Mouse (Mus musculus): Measurements from ENCODE around the gene Auts2.

Auts2 gene

DNA sequence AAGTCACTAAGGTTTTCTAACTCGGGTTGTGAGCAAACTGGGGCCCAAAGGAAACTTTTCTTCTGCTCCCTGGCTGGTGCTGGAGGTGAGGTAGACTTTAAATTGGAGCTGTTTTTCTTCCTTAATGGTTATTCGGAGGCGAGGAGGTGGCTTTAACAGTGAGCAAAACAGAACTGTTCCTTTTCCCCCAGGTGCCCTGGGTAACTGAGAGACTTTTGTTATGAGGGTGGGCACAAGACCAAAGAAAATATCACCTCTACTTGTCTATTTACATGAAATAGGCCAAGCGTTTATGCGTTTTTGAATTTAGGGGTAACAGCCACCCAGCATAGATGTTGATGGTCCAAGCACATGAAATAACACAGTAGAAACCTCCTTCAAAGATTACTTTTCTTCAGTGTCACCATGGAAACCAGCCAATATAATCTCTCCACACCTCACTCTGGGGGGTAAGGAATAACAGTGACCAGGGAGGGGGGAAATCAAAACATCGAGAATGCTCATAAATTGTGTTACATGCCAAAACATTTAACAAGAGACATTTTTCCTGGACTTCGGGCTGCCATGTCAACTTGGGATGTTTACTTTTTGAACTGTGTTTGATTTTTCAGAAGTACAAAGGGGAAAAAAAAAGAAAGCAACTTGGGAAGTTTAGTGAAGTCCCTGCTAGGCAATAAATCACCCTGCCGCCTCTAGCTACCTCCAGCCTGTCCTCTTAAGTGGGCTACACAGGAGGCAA is 832.2 kb downstream of the Auts2 start:
- DNase-seq: no peak

DNA sequence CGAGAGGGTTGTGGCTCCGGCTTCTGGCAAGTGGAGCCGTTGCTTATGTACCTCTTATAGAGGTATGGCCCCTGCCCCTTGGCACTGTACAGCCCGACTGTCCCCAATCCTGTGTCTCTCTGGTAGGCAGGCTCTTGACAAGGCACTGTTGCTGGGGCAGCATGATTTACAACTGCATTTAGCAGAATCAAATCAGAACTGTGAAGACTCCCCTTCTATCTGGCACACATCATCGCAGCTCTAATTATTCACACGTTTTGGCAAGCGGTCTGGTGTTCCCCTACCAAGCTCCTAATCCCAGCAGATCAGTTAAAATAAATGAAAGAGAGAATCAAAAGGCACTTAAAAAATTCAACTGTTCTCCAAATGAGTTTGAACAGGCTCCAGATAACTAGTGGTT is 835.7 kb downstream of the Auts2 start:
- DNase-seq: no peak

DNA sequence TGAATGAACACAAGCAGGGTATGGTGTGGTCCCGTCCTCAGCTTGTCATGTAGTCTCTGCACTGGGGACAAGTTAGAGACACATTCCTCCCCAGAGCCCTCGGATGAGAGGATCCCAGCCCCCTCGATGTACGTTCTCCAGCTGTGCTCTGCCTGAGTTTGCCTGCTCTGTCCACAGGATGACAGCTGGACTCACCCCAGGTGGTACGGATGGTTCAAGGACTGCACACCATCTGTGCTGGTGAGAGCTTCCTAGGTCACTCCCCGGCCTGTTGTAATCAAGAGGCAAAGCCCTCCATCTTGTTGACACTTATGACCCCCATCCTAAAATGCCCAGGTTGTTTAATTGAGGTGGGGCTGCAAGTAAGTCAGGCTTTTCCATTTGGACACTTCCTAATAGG is 839.4 kb downstream of the Auts2 start:
- no peak for DNase-seq

DNA sequence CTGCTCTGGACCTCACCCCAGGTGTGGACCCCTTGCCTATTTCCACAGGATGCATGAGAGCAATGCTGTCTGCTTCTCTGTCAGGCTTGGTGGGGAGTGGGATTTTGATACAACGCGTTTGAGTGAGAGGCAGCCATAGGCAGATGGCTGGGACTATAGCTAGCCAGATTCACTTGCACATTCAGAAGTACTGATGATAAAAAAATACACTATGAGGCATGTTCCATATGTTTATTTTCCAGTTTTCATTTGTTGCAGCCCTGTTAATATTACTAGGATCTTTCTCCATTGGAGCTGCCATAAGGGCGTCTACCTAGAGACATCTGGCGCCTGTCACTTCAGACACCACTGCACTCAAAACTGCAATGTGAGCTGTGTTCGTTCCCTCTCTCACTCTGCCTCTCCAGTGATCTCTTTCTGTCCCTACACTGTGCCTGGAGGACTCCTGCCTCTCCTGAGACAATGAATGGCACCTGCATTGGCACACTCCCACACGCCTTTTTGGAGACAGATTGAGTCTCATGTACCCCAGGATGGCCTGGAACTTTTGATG is 840.2 kb downstream of the Auts2 start:
- DNase-seq: no peak

DNA sequence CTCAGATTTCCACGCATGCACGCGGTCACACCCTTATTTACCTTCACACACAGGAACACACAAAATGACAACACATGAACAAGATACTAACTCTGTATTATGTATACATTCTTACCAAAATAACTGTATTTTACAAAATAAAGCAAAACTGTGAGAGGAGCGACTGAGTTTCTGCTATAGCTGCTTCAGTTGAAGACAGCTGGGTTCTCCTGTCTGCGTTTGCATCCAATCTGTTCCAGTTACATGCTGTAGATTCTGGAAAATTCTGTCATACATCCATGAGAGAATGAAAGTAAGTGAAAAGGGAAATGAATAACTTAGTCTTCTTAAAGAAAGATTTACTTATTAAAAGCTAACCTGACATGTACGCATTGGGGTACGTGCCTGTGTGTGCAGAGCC is 844.2 kb downstream of the Auts2 start:
- DNase-seq: no peak

DNA sequence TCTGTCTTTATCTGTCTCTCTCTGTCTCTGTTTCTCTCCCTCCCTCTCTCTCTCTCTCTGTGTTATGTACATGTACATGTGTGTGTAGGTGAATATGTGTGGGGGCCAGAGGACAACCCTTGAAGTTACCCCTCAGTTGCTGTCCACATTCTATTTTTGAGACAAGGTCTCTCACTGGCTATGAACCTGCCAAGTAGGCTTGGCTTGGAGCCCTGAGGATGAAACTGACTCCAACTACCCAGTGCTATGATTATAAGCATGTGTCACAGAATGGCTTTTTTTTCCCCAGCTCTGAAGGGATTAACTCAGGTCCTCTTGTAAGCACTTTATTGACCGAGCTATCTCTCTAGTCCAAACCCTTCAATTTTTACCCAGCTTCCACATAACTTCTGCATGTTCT is 852.4 kb downstream of the Auts2 start:
- DNase-seq: no peak

DNA sequence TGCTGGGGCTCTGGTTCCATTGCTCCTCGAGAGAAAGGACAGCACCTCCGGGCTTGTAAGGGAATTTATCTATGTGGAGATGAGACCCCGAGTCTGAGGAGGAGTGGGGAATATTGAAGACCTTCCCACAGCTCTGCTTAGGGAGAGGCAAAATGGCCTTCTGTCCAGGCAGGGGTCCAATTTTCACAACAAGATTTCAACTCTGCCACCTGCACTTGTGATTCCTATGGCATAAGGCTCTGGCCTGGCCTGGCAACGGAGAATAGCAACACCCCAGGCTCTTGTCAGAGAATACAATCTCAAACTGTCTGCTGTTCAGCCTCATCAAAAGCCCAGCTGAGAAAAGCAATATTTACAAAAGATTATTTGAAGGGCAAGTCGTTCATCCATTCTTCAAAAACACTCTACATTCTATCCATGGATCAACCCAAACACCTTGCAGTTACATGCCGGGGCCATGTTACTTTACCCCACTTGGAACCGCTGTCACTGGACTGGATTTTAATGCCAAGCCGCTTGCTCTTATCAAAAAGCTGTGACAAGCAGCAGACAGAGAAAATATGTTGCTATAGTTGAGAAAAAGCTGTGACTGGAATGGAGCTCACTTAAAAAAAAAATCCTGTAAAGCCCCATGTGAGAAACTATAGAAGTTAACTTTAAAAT is 856.1 kb downstream of the Auts2 start:
- no peak for DNase-seq

DNA sequence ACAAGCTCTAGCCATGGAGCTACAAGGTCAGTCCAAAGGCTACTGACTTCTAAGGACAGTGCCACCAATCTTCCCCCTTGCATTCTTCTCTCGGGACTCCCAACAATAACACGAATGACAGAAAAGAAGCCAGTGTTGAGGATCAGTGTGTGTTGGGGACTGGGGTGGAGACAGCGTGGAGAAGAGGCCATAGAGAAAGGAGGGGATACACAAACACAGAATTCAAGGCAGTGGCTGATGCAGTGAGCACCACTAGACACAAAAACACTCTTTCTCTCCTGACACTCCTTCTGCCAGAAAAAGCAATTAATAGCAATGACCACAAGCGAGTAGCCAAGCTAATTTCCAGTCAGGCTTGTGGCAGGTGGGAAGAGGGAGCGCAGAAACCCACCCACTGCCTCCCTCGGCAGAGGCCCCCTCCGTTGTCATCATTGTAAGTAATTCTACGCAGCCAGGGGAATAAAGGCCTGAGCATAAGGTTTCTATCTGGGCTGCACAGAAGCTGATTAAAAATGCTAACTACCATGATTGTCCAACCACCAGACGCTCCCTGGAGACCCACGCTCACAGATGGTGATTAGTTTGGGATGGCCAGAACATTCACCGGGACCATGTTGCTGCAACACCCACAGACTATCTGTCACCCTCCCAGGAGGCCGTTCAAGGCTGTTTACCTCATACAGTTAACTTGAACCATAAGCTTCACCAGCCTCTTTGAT is 862.9 kb downstream of the Auts2 start:
- DNase-seq: peak; percentile 59

DNA sequence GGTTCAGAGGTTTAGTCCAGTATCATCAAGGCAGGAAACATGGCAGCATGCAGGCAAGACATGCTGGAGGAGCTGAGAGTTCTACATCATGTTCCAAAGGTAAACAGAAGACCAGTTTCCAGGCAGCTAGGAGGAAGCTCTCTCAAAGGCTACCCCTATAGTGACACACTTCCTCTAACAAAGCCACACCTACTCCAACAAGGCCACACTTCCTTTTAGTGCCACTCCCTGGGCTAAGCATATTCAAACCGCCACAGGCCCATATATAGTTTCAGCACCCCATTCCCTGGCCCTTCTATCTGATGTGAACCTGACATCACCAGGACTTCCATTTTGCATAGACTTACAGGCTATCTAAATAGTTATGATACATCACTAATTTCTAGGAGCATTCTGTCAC is 863.6 kb downstream of the Auts2 start:
- DNase-seq: no peak

DNA sequence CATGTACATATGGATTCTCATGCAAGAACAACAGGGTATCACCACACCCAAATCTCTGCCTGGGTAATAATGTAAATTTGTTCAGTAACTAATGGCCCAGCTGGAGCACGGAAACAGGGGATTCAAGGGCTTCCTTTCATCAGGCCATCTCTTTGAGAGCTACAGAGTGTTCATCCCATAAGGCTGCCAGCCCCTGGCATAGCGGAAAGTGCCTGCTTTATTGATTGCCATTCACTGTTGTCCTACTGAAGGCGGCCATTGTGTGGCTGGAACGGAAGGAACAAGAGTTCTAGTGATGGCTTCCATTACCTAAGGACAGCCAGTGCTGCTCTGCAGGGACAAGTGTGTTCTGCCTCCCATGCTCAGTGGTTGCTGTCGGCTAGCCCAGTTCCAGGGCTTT is 865.6 kb downstream of the Auts2 start:
- peak; percentile 20 for DNase-seq

DNA sequence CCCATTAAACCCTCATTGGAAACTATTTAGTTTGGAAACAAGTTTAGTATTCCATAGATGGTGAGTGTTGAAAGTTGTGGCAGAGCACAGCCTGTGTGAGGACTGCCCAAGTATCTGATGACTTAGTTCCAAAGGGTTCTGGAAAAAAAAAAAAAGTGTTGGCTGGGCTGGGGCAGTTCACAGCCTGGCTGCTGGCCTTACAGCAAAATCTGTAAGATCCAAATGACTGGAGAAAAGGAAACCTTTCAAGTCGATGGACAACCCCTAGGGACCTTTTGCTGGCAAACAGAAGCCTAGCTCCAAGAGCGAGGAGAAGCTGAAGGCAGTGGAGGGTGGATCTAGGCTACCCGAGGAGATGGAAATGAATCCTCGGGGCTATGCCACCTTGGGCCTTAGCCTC is 869.4 kb downstream of the Auts2 start:
- no peak for DNase-seq

DNA sequence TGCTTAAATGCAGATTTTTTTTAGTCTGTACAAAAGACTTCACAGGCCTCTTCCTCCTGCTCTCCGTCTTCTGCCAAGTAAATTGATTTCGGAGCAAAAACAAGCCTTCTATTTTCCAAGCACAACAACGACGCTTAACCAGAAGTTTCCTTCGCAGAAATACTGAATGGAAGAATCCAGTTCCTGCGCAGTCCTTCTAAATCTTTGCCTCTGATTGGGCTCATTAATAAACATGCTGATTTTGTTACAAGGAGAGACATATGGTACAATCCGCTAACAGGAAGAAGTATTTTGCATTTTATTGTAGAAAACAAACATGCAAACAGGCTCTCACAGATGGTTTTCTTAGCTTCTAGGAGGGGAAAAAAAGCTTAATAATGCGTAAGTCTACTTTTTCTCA is 878.1 kb downstream of the Auts2 start:
- DNase-seq: no peak

DNA sequence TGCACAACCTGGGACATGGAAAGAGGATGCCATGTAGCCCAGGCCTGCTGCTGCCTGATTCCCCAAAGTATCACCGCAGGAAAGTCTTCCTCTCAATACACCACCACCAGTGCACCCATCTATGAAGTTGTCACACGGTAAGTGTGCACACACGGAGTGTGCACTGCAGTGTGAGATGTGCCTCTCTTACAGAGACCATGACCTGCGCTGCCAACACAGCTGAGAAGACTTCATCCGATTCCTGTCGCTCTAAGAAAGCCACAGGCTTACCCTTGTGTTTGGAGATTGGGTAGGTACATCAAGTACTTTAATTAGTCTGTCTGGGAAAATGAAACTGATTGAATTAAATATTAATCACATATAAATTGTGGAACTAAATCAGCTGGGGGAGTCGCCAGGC is 878.5 kb downstream of the Auts2 start:
- no peak for DNase-seq

DNA sequence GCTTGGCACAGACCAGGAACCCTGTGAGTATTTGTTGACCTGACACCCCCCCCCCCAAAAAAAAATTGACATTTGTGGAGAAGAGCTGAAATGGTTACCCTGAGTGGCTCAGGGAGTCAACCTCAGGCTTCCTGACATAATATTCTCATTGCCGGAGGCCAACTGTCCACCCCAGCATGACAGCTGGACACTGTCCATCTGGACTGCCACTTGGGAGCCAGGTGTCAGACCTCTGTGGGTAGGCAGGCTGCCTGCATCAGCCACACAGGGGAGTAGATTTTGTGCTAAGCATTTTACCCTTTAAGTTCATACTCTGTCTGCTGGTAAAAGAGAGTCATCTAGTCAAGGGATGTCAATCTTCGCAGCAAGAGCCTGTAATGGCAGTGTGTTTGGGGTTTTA is 880.5 kb downstream of the Auts2 start:
- no peak for DNase-seq

DNA sequence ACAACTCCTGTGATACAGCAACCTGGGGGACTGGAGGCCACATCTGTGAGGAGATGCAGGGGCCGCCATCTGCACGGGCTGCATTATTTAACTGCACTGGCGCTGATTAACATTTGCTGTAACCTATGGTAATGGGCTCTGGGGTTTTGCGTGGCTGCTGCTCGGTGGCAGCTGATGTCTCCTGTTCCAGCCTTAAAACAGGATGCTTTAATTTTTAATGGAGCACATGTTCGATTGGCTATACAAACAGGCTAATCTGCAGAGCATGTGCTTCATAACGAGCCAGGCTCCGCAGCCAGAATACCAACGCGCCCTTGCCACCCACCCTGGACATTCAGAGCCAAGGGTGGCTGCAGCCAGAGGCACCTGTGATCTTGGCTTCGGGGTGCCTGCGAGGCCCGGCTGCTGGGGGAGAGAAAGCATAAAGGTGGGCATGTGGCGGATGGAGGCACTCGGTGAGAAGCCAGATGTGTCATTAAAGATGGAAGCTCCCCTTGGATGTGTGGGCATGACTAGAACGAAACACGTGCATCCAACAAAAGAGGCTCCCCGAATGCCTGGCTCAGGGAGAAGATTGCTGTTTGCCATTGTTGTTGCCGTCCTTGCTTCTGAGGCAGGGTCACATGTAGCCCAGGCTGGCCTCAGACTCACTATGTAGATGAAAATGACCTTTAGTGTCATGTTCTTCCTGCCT is 884.2 kb downstream of the Auts2 start:
- no peak for DNase-seq

DNA sequence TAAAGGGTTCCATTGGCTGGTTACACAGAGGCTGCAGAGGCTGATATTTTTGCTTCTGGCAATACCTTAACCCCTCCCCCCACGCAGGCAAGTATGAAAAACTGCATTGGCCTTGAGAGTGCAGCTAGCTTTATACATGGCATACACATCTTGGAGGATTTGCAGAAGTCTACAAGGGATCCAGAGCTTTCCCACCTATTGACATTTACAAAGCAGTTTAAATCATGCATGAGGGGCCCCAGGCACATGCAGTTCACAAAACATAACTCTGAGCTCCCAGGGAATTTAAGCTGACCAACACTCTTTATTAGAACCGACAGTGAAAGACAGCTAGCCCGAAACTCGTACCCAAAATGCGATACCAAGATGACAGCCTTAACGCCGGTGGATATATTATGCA is 888.9 kb downstream of the Auts2 start:
- no peak for DNase-seq

DNA sequence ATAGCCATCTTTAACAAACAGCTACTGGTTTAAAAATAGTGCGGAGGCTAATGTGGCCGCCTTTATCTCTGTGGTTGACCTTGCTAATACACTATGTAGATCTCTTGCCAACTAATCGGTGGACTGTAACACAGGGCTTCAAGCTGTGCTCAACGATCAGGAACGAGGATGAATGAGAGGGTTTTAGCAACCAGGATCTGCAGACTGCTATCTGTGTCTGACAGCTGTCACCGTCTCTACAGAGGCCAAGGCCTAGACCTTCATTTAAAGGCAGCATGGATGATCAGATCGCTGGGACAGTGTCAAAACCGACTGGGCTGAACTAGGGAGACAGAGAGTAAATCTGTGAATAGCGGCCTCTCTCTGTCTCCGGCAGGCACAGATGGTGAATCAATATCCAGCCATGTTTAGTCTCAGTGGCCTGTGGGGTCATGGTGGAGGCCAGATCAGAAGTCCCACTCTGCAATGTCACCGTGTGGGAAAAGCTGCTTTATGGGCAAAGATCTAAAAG is 892.7 kb downstream of the Auts2 start:
- DNase-seq: no peak

DNA sequence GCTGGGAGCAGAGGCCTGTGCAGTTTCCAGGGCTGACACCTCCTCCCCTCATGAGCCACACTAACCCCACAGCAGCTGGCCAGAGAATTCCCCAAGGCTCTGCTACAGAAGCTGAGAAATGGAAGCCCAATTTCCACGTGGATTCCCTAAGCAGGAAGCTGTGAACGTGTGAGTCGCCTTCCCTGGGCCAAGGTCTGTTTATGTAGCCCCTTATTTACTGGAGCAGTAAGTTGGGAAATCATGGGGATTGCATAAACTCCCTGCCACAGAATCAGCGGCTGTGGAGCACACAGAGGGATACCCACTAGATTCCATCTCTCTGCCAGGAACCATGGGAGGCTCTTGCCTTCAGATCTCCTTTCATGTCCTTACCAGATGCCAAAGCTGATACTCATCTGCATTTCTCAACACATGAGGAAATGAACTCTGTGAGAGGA is 895.4 kb downstream of the Auts2 start:
- DNase-seq: no peak

DNA sequence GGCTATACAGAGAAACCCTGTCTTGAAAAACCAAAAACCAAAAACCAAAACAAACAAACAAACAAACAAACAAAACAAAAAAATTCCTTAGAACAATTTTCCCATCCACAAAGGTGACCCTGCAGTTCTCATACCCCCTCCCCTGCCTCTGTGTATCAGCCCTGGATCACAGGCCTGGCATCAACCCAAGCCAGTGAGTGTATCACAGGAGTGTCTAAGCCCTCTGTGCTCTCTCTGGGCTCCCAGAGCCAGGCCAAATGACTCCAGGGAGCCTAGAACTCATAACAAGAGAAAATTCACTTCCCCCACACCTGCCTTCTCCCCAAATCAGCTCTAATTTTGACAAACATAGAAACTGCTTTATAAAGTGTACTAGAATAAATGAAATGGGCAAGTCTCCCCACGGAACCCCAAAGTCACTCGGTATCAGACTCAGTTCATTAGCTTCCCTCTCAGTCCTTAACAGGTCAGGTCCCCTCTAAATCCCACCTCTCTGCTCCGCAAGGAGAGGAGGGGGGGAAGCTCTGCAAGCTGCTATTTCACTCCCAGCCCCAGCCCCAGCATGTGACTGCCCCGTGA is 896.0 kb downstream of the Auts2 start:
- no peak for DNase-seq

DNA sequence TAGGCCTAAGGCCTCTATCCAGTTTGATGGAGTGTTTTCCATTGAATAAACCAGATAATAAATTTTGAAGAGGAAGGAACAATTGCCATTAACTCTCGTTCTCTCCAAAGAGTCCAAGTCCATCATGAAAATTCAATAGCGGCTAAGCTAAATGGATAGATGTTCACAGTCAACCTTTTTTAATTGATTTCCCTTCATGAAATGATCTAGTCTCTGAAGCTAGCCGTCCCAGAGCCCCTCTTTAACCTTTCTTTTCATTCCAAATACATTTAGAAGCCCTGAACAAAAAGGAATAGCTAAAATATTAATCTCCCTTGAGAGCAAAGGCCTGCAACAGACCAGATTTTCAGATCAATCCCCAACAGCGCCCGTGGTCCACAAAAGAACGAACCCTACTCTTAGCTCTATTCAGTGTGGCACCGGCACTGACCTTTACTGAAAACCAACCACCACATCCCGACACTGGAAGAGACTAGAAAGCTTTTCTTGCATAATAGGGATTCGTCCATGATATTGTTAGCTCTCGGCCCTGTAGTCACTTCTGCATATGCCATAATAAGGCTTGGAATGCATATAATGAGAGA is 896.9 kb downstream of the Auts2 start:
- DNase-seq: no peak

DNA sequence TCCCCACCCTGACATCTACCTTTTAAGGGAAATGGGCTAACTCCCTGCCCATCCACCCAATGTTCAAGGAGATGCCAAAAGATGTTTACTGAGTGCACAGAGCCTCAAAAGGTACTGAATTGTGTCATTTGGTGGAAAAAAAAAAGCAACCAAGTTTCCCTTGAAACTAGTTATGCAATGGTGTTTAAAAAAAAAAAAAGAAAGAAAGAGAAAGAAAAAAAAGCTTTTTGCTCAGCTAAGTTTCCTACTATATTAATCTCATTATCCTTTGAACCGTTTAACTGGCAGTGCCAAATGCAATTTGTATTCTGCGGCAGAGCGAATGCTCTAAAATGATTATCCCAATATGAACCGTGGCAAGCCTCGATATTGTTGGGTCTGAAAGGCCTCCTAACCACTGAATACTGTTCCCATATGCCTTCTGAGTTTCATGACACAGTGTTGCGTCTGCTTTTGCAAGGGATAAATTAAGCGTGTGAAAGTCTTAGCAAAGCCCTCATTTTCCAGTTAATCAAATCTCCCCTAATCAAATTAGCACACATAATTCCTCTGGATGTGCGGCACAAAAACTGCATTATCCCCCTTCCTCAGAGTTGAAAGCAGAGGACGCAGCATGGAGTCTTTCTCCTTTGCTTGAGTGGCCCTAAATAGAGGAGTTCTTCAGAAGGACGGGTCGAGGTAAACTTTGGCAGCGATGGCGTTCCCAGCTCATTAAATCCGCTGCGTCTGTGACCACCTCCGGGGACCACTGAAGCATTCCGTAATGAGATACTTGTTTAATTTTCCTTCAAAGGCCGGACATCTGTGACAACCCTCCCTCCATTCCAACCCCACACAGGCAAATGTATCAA is 897.6 kb downstream of the Auts2 start:
- no peak for DNase-seq
